Mouse (Mus musculus) thymus, postnatal 0 days (tissue): ENCODE results near the gene Gfod1. TPM values are rescaled to one million over a fixed set of nuclear protein-coding genes. Genes with fewer than 3 reads are reported as not detected.

ENCODE experiments used
- DNase-seq: peaks from one replicate; pipeline ENCODE4 v3.0.0-alpha.2; 2015; ENCODE audit warnings: low spot score
- polyA plus RNA-seq: library from polyadenylated mRNA; unstranded; fragments of >200 nt; fragmentation: Nextera tagmentation; extraction: Ambion mirVana; gene quantifications from 2 replicates; pipeline ENCODE4 v1.2.1, GENCODE M21; 2015

The Gfod1 gene
- polyA plus RNA-seq, 1 experiment from 2014 or later = 1.8 TPM

DNA sequence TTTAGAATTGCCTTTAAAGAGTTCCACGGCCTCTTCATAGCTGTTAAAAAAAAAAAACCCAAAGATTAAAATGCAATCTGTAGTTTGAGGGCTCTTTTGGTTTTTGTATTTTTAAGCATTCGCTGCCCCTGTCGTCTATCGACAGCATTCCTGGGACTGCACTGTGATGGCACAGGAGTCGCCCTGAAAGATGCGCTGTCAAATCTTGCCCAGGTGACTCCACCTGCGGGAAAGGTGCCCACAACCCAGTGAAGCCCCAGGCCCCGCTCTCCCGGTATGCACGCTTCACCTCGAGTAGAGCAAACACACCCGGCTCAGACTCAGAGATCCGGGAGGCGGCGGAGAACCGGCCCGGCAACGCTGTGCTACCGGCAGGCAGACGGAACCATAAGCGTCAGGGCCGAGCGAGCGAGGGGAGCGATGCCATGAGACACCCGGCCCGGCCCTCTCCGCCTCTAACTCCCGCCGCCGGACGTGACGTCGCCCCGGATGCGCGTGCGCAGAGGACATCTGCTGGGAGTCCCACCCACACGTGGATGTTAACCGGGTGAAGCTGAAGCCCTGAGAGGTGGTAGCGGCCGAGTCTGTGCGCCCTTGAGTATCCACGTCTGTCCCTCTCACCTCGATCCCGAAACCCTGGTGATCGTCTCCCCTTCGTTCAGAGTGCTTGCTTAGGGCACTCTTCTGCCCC lies 132.8 kb downstream of the Gfod1 start, which contains the start of gene Tbc1d7:
Gene Tbc1d7, minus strand, starts transcription at position 482 of the 691 bp plus-strand sequence.
- peak; percentile 98 for DNase-seq

DNA sequence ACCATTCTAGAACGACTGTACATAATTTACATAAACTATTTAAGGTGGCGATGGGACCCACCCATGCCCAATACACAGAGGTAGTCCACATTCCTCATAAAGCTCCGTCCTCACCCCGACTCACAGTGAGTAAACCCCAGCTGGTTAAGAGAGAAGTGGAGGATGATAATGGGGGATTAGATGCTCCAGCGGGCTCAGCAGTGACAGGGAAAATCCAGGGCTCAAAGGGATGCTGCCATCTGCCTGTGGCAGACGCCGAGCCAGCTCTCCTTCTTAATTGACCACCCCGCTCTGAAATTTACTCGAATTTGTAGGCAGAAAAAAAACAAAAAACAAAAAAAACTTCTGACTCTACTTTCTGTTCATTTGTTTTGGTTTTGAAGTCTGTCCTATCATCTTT lies 136.3 kb downstream of the Gfod1 start:
- no peak for DNase-seq

DNA sequence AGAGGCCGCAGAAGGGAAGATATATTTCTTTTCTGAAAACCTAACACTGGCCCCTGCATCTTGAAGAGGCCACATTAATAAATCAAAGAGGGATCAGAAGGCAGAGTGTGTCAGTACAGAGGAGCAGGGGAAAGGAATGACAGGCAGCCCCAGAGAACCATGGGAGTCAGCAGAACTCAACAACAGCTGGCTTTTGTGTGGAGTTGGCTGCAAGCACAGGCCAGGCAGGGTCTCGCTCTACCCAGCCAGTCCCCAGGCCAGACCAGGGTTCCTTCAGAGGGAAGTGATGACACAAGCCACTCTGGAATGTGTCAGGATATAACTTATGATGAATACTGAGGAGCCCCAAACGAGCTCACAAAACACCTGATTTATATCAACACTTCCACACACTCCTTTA lies 144.5 kb downstream of the Gfod1 start:
- no peak for DNase-seq

DNA sequence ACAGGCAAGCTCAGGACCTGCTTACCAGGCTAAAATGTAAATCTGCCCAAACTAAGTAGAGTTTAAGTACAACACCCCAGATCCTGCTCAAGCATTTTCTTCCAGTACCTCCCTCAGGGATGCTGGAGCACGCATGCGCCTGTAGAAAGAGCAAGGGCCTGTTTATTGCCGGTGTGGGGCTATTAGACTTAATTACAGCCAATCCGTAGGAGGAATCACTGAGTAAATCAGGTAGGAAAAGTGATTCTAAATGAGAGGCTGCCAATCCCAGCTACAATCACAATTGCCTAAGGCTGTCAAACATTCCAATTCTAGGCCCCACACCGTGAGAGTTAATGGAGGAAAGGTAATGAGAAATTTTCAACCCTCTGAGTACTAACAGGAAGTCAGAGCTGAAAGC lies 145.7 kb downstream of the Gfod1 start:
- no peak for DNase-seq

DNA sequence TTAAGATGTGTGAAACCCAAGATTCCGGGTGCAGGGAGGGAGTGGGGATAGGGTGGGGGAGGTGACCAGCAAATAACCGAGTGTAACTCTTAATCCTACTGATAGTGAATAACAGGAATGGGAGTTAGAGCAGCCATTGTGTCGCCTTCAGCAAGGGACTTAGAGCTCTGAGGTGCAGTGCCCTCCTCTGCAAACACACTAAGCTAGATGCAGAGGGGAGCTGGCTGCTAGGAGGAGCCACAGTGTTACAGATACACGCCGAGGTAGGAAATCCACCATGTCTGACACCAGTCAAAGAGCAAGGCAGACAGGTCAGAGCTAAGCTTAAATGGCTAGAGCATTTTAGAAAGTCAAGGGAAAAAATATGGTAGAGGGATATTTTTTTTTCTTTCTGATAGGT lies 146.6 kb downstream of the Gfod1 start:
- DNase-seq = no peak

DNA sequence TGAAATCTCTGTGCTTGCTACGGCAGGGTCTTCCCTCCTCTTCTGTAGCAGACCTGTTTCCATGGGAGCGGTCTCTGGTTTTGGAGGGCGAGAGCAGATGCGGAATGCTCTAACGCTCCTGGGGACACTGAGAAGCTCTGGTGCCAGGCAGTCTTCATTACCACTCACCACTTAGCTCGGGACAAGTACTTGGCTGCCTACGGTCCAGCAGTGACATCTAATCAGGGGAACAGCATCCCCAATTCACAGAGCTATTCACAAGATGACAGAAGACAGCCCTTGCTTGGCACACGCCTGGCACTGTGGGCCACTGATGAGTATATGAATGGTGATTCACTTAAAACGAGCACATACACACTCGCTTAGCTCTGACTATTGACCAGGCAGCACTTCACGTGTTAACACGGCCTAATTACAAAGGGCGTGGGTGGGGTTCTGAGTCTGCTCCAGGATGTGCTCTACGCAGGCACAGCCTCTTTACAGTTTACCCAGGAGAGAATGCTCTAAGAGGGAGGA lies 151.9 kb downstream of the Gfod1 start:
- DNase-seq = no peak

DNA sequence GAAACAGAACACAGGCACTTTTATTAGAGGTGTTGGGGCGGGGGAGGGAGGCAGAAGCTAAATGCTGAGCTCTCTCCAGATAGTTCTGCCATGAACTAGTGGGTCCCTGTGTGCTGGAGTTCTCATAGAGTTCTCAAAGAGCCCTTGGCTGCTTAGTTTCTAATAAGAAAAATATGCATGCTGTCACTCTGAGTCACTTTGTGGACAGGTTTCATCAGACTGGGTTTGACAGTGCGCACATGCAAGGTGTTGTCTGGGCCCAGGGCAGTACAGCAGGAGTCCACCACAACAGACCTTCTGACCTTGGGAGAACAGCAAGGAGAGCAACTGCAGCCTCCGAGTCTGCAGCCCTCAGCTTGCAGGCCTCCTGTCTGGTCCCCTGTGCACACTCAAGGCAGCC lies 154.3 kb downstream of the Gfod1 start:
- no peak for DNase-seq

DNA sequence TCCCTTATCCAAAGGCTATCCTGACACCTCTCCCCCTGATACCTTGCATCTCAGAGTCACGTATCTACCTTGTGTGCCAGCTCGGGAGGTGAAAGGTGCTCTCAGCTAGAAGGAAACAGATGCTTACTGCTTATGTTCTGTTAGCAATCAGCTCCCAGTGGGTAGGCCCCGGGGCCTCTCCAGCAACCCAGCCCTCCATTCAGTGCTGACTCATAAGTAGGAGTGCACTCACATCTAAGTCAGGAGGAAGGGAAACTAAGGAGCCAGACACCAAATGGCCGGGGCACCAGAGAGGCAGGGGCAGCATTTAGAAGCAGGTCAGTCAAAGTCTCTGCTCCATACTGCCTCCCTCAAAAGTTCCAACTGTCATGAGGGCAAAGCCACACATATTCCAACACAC lies 155.3 kb downstream of the Gfod1 start:
- DNase-seq = no peak

DNA sequence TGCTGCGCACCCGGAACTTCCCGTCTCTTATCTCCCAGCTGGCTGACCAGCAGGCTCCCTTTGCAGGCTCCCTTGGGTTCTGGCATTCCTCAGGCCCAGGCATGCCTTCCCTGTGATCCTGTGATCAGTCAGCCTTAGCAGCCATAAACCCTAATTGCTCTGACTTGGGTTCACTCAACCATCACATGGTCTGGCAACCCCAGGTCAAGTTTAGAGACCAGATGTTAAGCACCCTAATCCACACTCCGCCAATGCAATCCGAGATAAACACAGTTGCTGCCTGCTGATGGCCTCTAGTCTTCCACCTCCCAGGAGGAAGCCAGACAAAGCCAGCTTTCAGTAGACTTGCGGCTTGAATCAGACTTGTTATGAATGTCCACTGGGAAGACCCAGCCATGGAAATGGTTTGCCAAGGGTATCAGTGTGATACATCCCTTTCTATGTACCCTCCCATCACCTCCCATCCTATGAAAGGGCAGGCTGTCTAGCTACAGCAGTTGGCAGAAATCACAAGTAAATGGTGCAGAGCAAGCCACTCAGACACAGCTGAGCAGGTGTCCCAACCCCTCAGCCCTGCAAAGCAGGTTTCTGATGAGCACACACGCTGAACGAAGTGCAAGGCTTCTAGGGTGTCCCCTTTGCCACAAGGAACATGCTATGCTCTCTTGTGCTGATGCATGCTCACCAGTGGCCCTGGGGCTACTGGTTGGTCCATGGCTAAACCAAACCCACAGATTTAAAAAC lies 157.3 kb downstream of the Gfod1 start:
- no peak for DNase-seq

Other genes with a start within 250 kb of the Gfod1 start
- 34.3 and 35.0 TPM in 2 replicates for gene Tbc1d7, start 132.7 kb downstream of the Gfod1 start, polyA plus RNA-seq
- 35.0 and 36.9 TPM in 2 replicates for gene Sirt5, start 61.3 kb upstream of the Gfod1 start, polyA plus RNA-seq
- 282 and 292 TPM in 2 replicates for gene Nol7, start 94.2 kb upstream of the Gfod1 start, polyA plus RNA-seq
- gene Ranbp9, start 177.1 kb upstream of the Gfod1 start, polyA plus RNA-seq = 13.1 and 15.3 TPM in 2 replicates